Mouse (Mus musculus) frontal cortex, postnatal 14 days (tissue): ENCODE results near the gene Slc16a9.
"Not testable (repeated sequence)": the region's sequence is repeated elsewhere in the genome, so short reads cannot be mapped to it uniquely, and the experiment has no call there.

ENCODE experiments used
- DNase-seq, 2 experiments: peaks; one replicate each; pipeline ENCODE4 v3.0.0; 2022; ENCODE audit warnings: low spot score in 2 of 2

Slc16a9 gene

GRCm38 (mm10) chr10:70244921-70245558 lies at the start of gene Slc16a9:
Slc16a9 (plus strand) TSS chr10:70245100.
- DNase-seq, result peak in 1 of 2 experiments; percentile 34

- DNase-seq, result no peak
Observed at GRCm38 (mm10) chr10:70195279-70195678, 49.6 kb upstream of the Slc16a9 start.

- no peak for DNase-seq
Observed at GRCm38 (mm10) chr10:70195786-70196185, 49.1 kb upstream of the Slc16a9 start.

- no peak for DNase-seq
Observed at GRCm38 (mm10) chr10:70196666-70197065, 48.2 kb upstream of the Slc16a9 start.

GRCm38 (mm10) chr10:70197601-70198000 lies 47.3 kb upstream of the Slc16a9 start:
- DNase-seq, result no peak

- DNase-seq, result no peak
Observed at GRCm38 (mm10) chr10:70198012-70198411, 46.9 kb upstream of the Slc16a9 start.

GRCm38 (mm10) chr10:70198951-70199463 lies 45.9 kb upstream of the Slc16a9 start:
- no peak for DNase-seq

- DNase-seq, result no peak
Observed at GRCm38 (mm10) chr10:70199466-70200210, 45.3 kb upstream of the Slc16a9 start.

GRCm38 (mm10) chr10:70200889-70201500 lies 43.9 kb upstream of the Slc16a9 start:
- no peak for DNase-seq

GRCm38 (mm10) chr10:70204505-70205399 lies 40.1 kb upstream of the Slc16a9 start, which contains the start of gene Mrln:
Mrln (plus strand) TSS chr10:70204664.
- no peak for DNase-seq

- no peak for DNase-seq
Observed at GRCm38 (mm10) chr10:70211281-70211680, 33.6 kb upstream of the Slc16a9 start.

GRCm38 (mm10) chr10:70220971-70221370 lies 23.9 kb upstream of the Slc16a9 start:
- no peak for DNase-seq

GRCm38 (mm10) chr10:70222231-70222630 lies 22.7 kb upstream of the Slc16a9 start:
- DNase-seq, result not testable (repeated sequence)

- DNase-seq, result no peak
Observed at GRCm38 (mm10) chr10:70224571-70224970, 20.3 kb upstream of the Slc16a9 start.

- DNase-seq, result no peak
Observed at GRCm38 (mm10) chr10:70225760-70226159, 19.1 kb upstream of the Slc16a9 start.

GRCm38 (mm10) chr10:70226608-70227007 lies 18.3 kb upstream of the Slc16a9 start:
- no peak for DNase-seq

GRCm38 (mm10) chr10:70230352-70230751 lies 14.5 kb upstream of the Slc16a9 start:
- DNase-seq, result no peak

GRCm38 (mm10) chr10:70237936-70238335 lies 7.0 kb upstream of the Slc16a9 start:
- DNase-seq, result no peak

- no peak for DNase-seq
Observed at GRCm38 (mm10) chr10:70242751-70243444, 2.0 kb upstream of the Slc16a9 start.

GRCm38 (mm10) chr10:70245559-70245945 lies 652 bp downstream of the Slc16a9 start:
- DNase-seq, result no peak

GRCm38 (mm10) chr10:70246076-70246475 lies 1.2 kb downstream of the Slc16a9 start:
- no peak for DNase-seq
